Mouse (Mus musculus) heart, postnatal 0 days (tissue): ENCODE data around the gene Ccdc51. TPM values are rescaled to one million over a fixed set of nuclear protein-coding genes. Genes with fewer than 3 reads are reported as not detected.
"Not testable (repeated sequence)": the region's sequence is repeated elsewhere in the genome, so short reads cannot be mapped to it uniquely, and the experiment has no call there.

Experiments used
- ATAC-seq: fragments of 200-750 bp; cut with Nextera tagmentation; 2 replicates; pipeline ENCODE4 v1.8.0; 2017; ENCODE audit warnings: low read depth, moderate number of reproducible peaks, moderate library complexity; ENCODE audit not compliant: insufficient read depth
- DNase-seq: peaks from one replicate; pipeline ENCODE4 v3.0.0-alpha.2; 2016; ENCODE audit warnings: low spot score
- H3K27ac ChIP-seq: fragments of 300-500 bp; sonication (generic); 2 replicates; pipeline ENCODE4 v1.5.1; 2014; ENCODE audit warnings: low read depth, mild to moderate bottlenecking
- H3K27me3 ChIP-seq: fragments of 300-500 bp; sonication (generic); 2 replicates; pipeline ENCODE4 v1.6.1; 2014; ENCODE audit warnings: low read length, mixed read lengths; ENCODE audit not compliant: control insufficient read depth, insufficient read depth
- H3K36me3 ChIP-seq: fragments of 300-500 bp; sonication (generic); replicated peaks from 2 replicates; pipeline ENCODE4 v1.6.1; 2014; ENCODE audit warnings: low read length, mixed read lengths; ENCODE audit not compliant: control insufficient read depth, insufficient read depth
- H3K4me1 ChIP-seq: fragments of 300-500 bp; sonication (generic); 2 replicates; pipeline ENCODE4 v1.6.1; 2014; ENCODE audit warnings: antibody characterized with exemption; ENCODE audit not compliant: control insufficient read depth, insufficient read depth
- H3K4me2 ChIP-seq: fragments of 300-500 bp; sonication (generic); 2 replicates; pipeline ENCODE4 v1.6.1; 2014; ENCODE audit warnings: low read depth, mild to moderate bottlenecking, low read length, moderate library complexity
- H3K4me3 ChIP-seq: fragments of 300-500 bp; sonication (generic); 2 replicates; pipeline ENCODE4 v1.5.1; 2014; ENCODE audit warnings: low read depth, low read length
- H3K9ac ChIP-seq: fragments of 300-500 bp; sonication (generic); replicated peaks from 2 replicates; pipeline ENCODE4 v1.6.1; 2014; ENCODE audit warnings: low read depth, low read length, mixed read lengths
- H3K9me3 ChIP-seq: fragments of 300-500 bp; sonication (generic); replicated peaks from 2 replicates; pipeline ENCODE4 v1.6.1; 2016; ENCODE audit warnings: low read length; ENCODE audit not compliant: control insufficient read depth
- CTCF ChIP-seq: IDR thresholded peaks from 2 replicates; pipeline ENCODE4 v1.5.1; 2016; ENCODE audit warnings: antibody characterized with exemption, control low read depth, low read depth
- WGBS: fragments of 180-500 bp; shearing (Covaris S2); extraction: QIAGEN DNeasy Blood & Tissue Kit; methylation state at CpG from one replicate; pipeline ENCODE4 v1.1.7; 2014; 5-methylcytosine and 5-hydroxymethylcytosine counted together
- polyA plus RNA-seq: library from polyadenylated mRNA; unstranded; fragments of >200 nt; fragmentation: Nextera tagmentation; extraction: Ambion mirVana; gene quantifications from 2 replicates; pipeline ENCODE4 v1.2.1, GENCODE M21; 2015
- total RNA-seq: library from RNA; depleted of rRNA; stranded (reverse); fragments of >200 nt; gene quantifications from 2 replicates; pipeline ENCODE4 v1.2.3, GENCODE M21; 2014; ENCODE audit warnings: low replicate concordance; rRNA removed

Gene Ccdc51
- total and polyA plus RNA-seq, 2 experiments from 2014 or later: 11.6 to 14.3 TPM

- not testable (repeated sequence) for H3K4me2 ChIP-seq, H3K27ac ChIP-seq, H3K9ac ChIP-seq, DNase-seq, H3K36me3 ChIP-seq, ATAC-seq, H3K27me3 ChIP-seq, H3K9me3 ChIP-seq, H3K4me3 ChIP-seq, H3K4me1 ChIP-seq
- TF ChIP-seq CTCF: 0 out of 2 replicates have a peak, but pooled peaks have one; percentile 3
- WGBS: 63% methylated on average over 4 of the region's 4 CpGs
These were observed 58.1 kb downstream of the Ccdc51 start for GRCm38 (mm10) chr9:109140414-109140813.

Other genes with a start within 250 kb of the Ccdc51 start
- gene Slc26a6, start 229.2 kb upstream of the Ccdc51 start, total RNA-seq: 3.6 and 5.7 TPM in 2 replicates
- 8.8 and 9.3 TPM in 2 replicates for gene Slc26a6, start 229.2 kb upstream of the Ccdc51 start, polyA plus RNA-seq
- gene Tmem89, start 167.9 kb upstream of the Ccdc51 start, total RNA-seq: not detected in 2 replicates
- gene Tmem89, start 167.9 kb upstream of the Ccdc51 start, polyA plus RNA-seq: not detected in 2 replicates
- 1,707 and 1,762 TPM in 2 replicates for gene Uqcrc1, start 145.9 kb upstream of the Ccdc51 start, total RNA-seq
- 1,738 and 1,782 TPM in 2 replicates for gene Uqcrc1, start 145.9 kb upstream of the Ccdc51 start, polyA plus RNA-seq
- gene Col7a1, start 128.9 kb upstream of the Ccdc51 start, total RNA-seq: 0.58 and 1.3 TPM in 2 replicates
- gene Col7a1, start 128.9 kb upstream of the Ccdc51 start, polyA plus RNA-seq: 0.47 and 0.57 TPM in 2 replicates
- not detected in 2 replicates for gene Ucn2, start 96.5 kb upstream of the Ccdc51 start, total RNA-seq
- not detected in 2 replicates for gene Ucn2, start 96.5 kb upstream of the Ccdc51 start, polyA plus RNA-seq
- gene Pfkfb4, start 90.7 kb upstream of the Ccdc51 start, total RNA-seq: 4.0 and 7.6 TPM in 2 replicates
- 2.3 and 3.1 TPM in 2 replicates for gene Pfkfb4, start 90.7 kb upstream of the Ccdc51 start, polyA plus RNA-seq
- 76.9 and 102 TPM in 2 replicates for gene Shisa5, start 43.9 kb upstream of the Ccdc51 start, total RNA-seq
- 49.0 and 51.8 TPM in 2 replicates for gene Shisa5, start 43.9 kb upstream of the Ccdc51 start, polyA plus RNA-seq
- 21.6 and 44.2 TPM in 2 replicates for gene Trex1, start 22.8 kb upstream of the Ccdc51 start, total RNA-seq
- 14.5 and 14.6 TPM in 2 replicates for gene Trex1, start 22.8 kb upstream of the Ccdc51 start, polyA plus RNA-seq
- 17.1 and 31.2 TPM in 2 replicates for gene Atrip, start 8.4 kb upstream of the Ccdc51 start, total RNA-seq
- gene Atrip, start 8.4 kb upstream of the Ccdc51 start, polyA plus RNA-seq: 11.1 and 11.7 TPM in 2 replicates
- 70.4 and 74.5 TPM in 2 replicates for gene Tma7, start 94 bp downstream of the Ccdc51 start, total RNA-seq
- gene Tma7, start 94 bp downstream of the Ccdc51 start, polyA plus RNA-seq: 490 and 527 TPM in 2 replicates
- 26.1 and 54.3 TPM in 2 replicates for gene Plxnb1, start 12.9 kb downstream of the Ccdc51 start, total RNA-seq
- 3.0 and 3.3 TPM in 2 replicates for gene Plxnb1, start 12.9 kb downstream of the Ccdc51 start, polyA plus RNA-seq
- gene Fbxw21, start 79.5 kb downstream of the Ccdc51 start, total RNA-seq: not detected in 2 replicates
- gene Fbxw21, start 79.5 kb downstream of the Ccdc51 start, polyA plus RNA-seq: not detected in 2 replicates
- not detected in 2 replicates for gene Fbxw13, start 113.5 kb downstream of the Ccdc51 start, total RNA-seq
- gene Fbxw13, start 113.5 kb downstream of the Ccdc51 start, polyA plus RNA-seq: not detected in 2 replicates
- 1.5 TPM in 1 of 2 replicates, not detected in the other for gene Fbxw20, start 152.3 kb downstream of the Ccdc51 start, total RNA-seq
- gene Fbxw20, start 152.3 kb downstream of the Ccdc51 start, polyA plus RNA-seq: not detected in 2 replicates
- gene Fbxw14, start 205.2 kb downstream of the Ccdc51 start, total RNA-seq: not detected in 2 replicates
- not detected in 2 replicates for gene Fbxw14, start 205.2 kb downstream of the Ccdc51 start, polyA plus RNA-seq